Mouse (Mus musculus) thymus, adult 2 months (tissue): ENCODE measurements around the gene Ints3. TPM values are rescaled to one million over a fixed set of nuclear protein-coding genes. Genes with fewer than 3 reads are reported as not detected.
A peak's percentile ranks its signal among the peaks of the same experiment; 100 is the strongest.

Experiments
- DNase-seq: peaks from one replicate; pipeline ENCODE4 v3.0.0; 2021
- H3K27ac ChIP-seq: fragments of 200-500 bp; 2 replicates; pipeline ENCODE4 v1.5.1; 2012; ENCODE audit warnings: low read length, control low read depth; ENCODE audit not compliant: control insufficient read depth, insufficient read depth
- H3K27me3 ChIP-seq: fragments of 200-500 bp; 2 replicates; pipeline ENCODE4 v1.6.1; 2012; ENCODE audit warnings: mild to moderate bottlenecking, low read length, moderate library complexity, mixed read lengths; ENCODE audit not compliant: control insufficient read depth, insufficient read depth
- H3K36me3 ChIP-seq: fragments of 200-500 bp; 2 replicates; pipeline ENCODE4 v1.6.1; 2012; ENCODE audit warnings: mild to moderate bottlenecking, low read length, moderate library complexity; ENCODE audit not compliant: control insufficient read depth, insufficient read depth
- H3K4me1 ChIP-seq: fragments of 200-500 bp; replicated peaks from 2 replicates; pipeline ENCODE4 v1.6.1; 2012; ENCODE audit warnings: low read length; ENCODE audit not compliant: control insufficient read depth, insufficient read depth
- H3K4me3 ChIP-seq: fragments of 200-500 bp; 2 replicates; pipeline ENCODE4 v1.5.1; 2012; ENCODE audit warnings: mild to moderate bottlenecking, low read length, control low read depth, moderate library complexity; ENCODE audit not compliant: control insufficient read depth, insufficient read depth
- CTCF ChIP-seq: fragments of 200-500 bp; IDR thresholded peaks from 2 replicates; pipeline ENCODE4 v1.5.1; 2012; ENCODE audit warnings: mild to moderate bottlenecking, control low read depth, low read length, moderate library complexity, borderline replicate concordance; ENCODE audit not compliant: control insufficient read depth, poor library complexity, insufficient read depth; ENCODE audit errors: extremely low read depth
- POLR2A ChIP-seq: fragments of 200-500 bp; IDR thresholded peaks from 2 replicates; pipeline ENCODE4 v1.6.1; 2012; ENCODE audit warnings: mild to moderate bottlenecking, low read length, control low read depth, moderate library complexity; ENCODE audit not compliant: control insufficient read depth, poor library complexity, insufficient read depth; ENCODE audit errors: extremely low read depth
- WGBS: fragments of 180-500 bp; shearing (Covaris S2); methylation state at CpG from one replicate; pipeline ENCODE4 v1.1.7; 2018; 5-methylcytosine and 5-hydroxymethylcytosine counted together
- polyA plus RNA-seq: library from polyadenylated mRNA; depleted of rRNA; stranded (reverse); fragments of >200 nt; gene quantifications from 2 replicates; pipeline ENCODE4 v1.2.3, GENCODE M21; 2012

The Ints3 gene
- polyA plus RNA-seq, 1 experiment = 46.2 TPM

- Histone ChIP-seq H3K4me1 (peaks cover 15% of the 10 kb centered on the region), H3K27ac (0 out of 2 replicates have a peak overlapping the region, but pooled peaks have one; percentile 4), H3K4me3 (peak overlapping the region; percentile 65), H3K27me3 (no peaks in the 10 kb centered on the region), H3K36me3 (no peaks in the 10 kb centered on the region)
- DNase-seq = peak; percentile 61
- WGBS = 5% methylated on average over 17 of the region's 17 CpGs
- TF ChIP-seq CTCF (no peak), POLR2A (no peak)
Measured at GRCm38 (mm10) chr3:90446389-90447122, 13.1 kb upstream of the Ints3 start.

- H3K36me3 ChIP-seq = no peaks in the 10 kb centered on the region
- TF ChIP-seq POLR2A (no peak), CTCF (no peak)
- 85% methylated on average over 11 of the region's 11 CpGs for WGBS
- H3K27me3 ChIP-seq = no peaks in the 10 kb centered on the region
- no peak overlapping the region for H3K27ac ChIP-seq
- peaks cover 11% of the 10 kb centered on the region for H3K4me1 ChIP-seq
- DNase-seq = no peak
- H3K4me3 ChIP-seq = no peak overlapping the region
Measured at GRCm38 (mm10) chr3:90445417-90446200, 12.2 kb upstream of the Ints3 start.

DNA sequence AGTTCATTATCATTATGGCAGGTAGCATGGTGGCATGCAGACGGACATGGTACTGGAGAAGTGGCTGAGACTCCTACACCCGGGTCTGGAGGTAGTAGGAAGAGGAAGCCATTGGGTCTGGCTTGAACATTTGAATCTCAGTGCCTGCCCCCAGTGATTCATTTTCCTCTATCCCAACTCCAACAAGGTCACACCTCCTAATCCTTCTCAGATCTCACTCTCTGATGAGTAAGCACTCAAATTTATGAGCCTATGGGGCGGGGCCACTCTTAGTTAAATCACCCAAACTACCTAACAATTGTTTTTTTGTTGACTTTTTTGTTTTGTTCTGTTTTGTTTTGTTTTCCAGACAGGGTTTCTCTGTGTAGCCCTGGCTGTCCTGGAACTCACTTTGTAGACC is 10.6 kb upstream of the Ints3 start:
- Histone ChIP-seq H3K27me3 (no peaks in the 10 kb centered on the region), H3K27ac (no peak overlapping the region), H3K36me3 (no peaks in the 10 kb centered on the region), H3K4me3 (no peak overlapping the region), H3K4me1 (peaks cover 11% of the 10 kb centered on the region)
- no peak for DNase-seq
- 97% methylated on average over 3 of the region's 3 CpGs for WGBS
- TF ChIP-seq POLR2A (no peak), CTCF (no peak)

GRCm38 (mm10) chr3:90440756-90441155 is 7.3 kb upstream of the Ints3 start:
- Histone ChIP-seq H3K36me3 (no peaks in the 10 kb centered on the region), H3K27me3 (no peaks in the 10 kb centered on the region), H3K27ac (no peak overlapping the region), H3K4me1 (no peaks in the 10 kb centered on the region), H3K4me3 (no peak overlapping the region)
- no peak for TF ChIP-seq CTCF
- TF ChIP-seq POLR2A = no peak
- DNase-seq = no peak
- WGBS = 97% methylated on average over 2 of the region's 2 CpGs

GRCm38 (mm10) chr3:90437131-90437530 is 3.7 kb upstream of the Ints3 start:
- Histone ChIP-seq H3K27ac (no peak overlapping the region), H3K27me3 (no peaks in the 10 kb centered on the region), H3K36me3 (no peaks in the 10 kb centered on the region), H3K4me3 (no peak overlapping the region), H3K4me1 (peaks cover 5% of the 10 kb centered on the region)
- no peak for DNase-seq
- TF ChIP-seq CTCF = no peak
- no peak for TF ChIP-seq POLR2A
- 89% methylated on average over 4 of the region's 4 CpGs for WGBS

GRCm38 (mm10) chr3:90434073-90434730 is 780 bp upstream of the Ints3 start:
- no peaks in the 10 kb centered on the region for H3K36me3 ChIP-seq
- TF ChIP-seq CTCF (no peak), POLR2A (no peak)
- H3K4me1 ChIP-seq = peaks cover 8% of the 10 kb centered on the region
- 61% methylated on average over 11 of the region's 11 CpGs for WGBS
- H3K27ac ChIP-seq = no peak overlapping the region
- H3K27me3 ChIP-seq = no peaks in the 10 kb centered on the region
- DNase-seq = no peak
- H3K4me3 ChIP-seq = no peak overlapping the region

DNA sequence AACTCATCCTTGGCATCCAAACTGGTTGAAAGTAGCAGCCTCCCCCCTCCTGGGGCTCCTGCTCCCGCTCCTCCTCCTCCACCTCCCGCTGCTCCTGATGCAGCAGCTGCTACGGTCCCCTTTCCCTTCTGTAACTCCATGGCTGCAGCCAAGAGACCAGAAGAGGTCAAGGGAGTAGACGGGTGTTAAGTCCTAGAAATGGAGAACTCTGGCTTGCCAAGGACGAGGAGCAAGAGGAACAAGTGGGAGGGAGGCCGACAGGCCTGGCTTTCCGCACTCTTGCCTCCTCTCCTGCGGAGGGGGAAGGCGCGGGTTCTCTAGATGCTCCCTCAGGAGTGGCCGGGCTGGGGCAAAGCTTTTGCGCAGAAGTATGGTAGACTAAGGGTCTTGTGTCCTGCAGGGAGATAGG is 607 bp downstream of the Ints3 start:
- H3K27me3 ChIP-seq = no peaks in the 10 kb centered on the region
- peak overlapping the region; percentile 70 for H3K27ac ChIP-seq
- no peak for DNase-seq
- TF ChIP-seq CTCF (no peak), POLR2A (no peak)
- H3K4me1 ChIP-seq = peaks cover 8% of the 10 kb centered on the region
- under 1% methylated on average over 12 of the region's 12 CpGs for WGBS
- H3K4me3 ChIP-seq = peak overlapping the region; percentile 66
- no peaks in the 10 kb centered on the region for H3K36me3 ChIP-seq
